Mouse (Mus musculus) heart, postnatal 0 days (tissue): ENCODE data around the gene Trmt1. TPM values are rescaled to one million over a fixed set of nuclear protein-coding genes. Genes with fewer than 3 reads are reported as not detected.

Source experiments
- ATAC-seq: fragments of 200-750 bp; cut with Nextera tagmentation; 2 replicates; pipeline ENCODE4 v1.8.0; 2017; ENCODE audit warnings: low read depth, moderate number of reproducible peaks, moderate library complexity; ENCODE audit not compliant: insufficient read depth
- DNase-seq: peaks from one replicate; pipeline ENCODE4 v3.0.0-alpha.2; 2016; ENCODE audit warnings: low spot score
- H3K27ac ChIP-seq: fragments of 300-500 bp; sonication (generic); 2 replicates; pipeline ENCODE4 v1.5.1; 2014; ENCODE audit warnings: low read depth, mild to moderate bottlenecking
- H3K27me3 ChIP-seq: fragments of 300-500 bp; sonication (generic); 2 replicates; pipeline ENCODE4 v1.6.1; 2014; ENCODE audit warnings: low read length, mixed read lengths; ENCODE audit not compliant: control insufficient read depth, insufficient read depth
- H3K36me3 ChIP-seq: fragments of 300-500 bp; sonication (generic); replicated peaks from 2 replicates; pipeline ENCODE4 v1.6.1; 2014; ENCODE audit warnings: low read length, mixed read lengths; ENCODE audit not compliant: control insufficient read depth, insufficient read depth
- H3K4me1 ChIP-seq: fragments of 300-500 bp; sonication (generic); 2 replicates; pipeline ENCODE4 v1.6.1; 2014; ENCODE audit warnings: antibody characterized with exemption; ENCODE audit not compliant: control insufficient read depth, insufficient read depth
- H3K4me2 ChIP-seq: fragments of 300-500 bp; sonication (generic); 2 replicates; pipeline ENCODE4 v1.6.1; 2014; ENCODE audit warnings: low read depth, mild to moderate bottlenecking, low read length, moderate library complexity
- H3K4me3 ChIP-seq: fragments of 300-500 bp; sonication (generic); 2 replicates; pipeline ENCODE4 v1.5.1; 2014; ENCODE audit warnings: low read depth, low read length
- H3K9ac ChIP-seq: fragments of 300-500 bp; sonication (generic); replicated peaks from 2 replicates; pipeline ENCODE4 v1.6.1; 2014; ENCODE audit warnings: low read depth, low read length, mixed read lengths
- H3K9me3 ChIP-seq: fragments of 300-500 bp; sonication (generic); replicated peaks from 2 replicates; pipeline ENCODE4 v1.6.1; 2016; ENCODE audit warnings: low read length; ENCODE audit not compliant: control insufficient read depth
- CTCF ChIP-seq: IDR thresholded peaks from 2 replicates; pipeline ENCODE4 v1.5.1; 2016; ENCODE audit warnings: antibody characterized with exemption, control low read depth, low read depth
- EP300 ChIP-seq: IDR thresholded peaks from 2 replicates; pipeline ENCODE4 v1.6.1; 2016; ENCODE audit warnings: antibody characterized with exemption, low read depth
- WGBS: fragments of 180-500 bp; shearing (Covaris S2); extraction: QIAGEN DNeasy Blood & Tissue Kit; methylation state at CpG from one replicate; pipeline ENCODE4 v1.1.7; 2014; 5-methylcytosine and 5-hydroxymethylcytosine counted together
- polyA plus RNA-seq: library from polyadenylated mRNA; unstranded; fragments of >200 nt; fragmentation: Nextera tagmentation; extraction: Ambion mirVana; gene quantifications from 2 replicates; pipeline ENCODE4 v1.2.1, GENCODE M21; 2015
- total RNA-seq: library from RNA; depleted of rRNA; stranded (reverse); fragments of >200 nt; gene quantifications from 2 replicates; pipeline ENCODE4 v1.2.3, GENCODE M21; 2014; ENCODE audit warnings: low replicate concordance

Trmt1 gene
- total and polyA plus RNA-seq, 2 experiments from 2014 or later, result 29.5 to 98.3 TPM

DNA sequence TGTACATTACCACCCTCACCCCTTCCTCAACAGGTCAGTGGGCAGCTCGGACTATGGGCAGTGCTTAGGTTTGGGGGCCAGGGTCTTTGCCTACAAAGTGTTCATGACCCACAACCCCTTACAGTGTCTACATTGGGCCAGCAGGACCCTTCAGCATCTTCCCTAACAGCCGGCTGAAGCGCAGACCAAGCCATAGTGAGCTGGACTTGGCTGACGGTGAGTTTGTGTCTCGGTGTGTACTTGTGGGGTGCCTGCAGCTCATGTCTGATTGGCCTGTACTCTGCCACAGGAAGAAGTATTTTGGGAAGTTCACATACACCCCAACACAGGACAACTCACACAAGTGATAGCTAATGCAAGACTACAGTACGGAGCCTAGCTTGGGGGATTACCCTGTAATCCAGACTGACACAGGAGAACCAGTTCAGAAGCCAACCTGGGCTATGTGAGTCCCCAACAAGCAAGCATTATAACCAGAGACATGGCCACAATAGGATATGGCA is 16.9 kb downstream of the Trmt1 start:
- Histone ChIP-seq H3K9ac (no peak overlapping the region; the same call in 1 of the 2 replicates), H3K27me3 (peaks cover 58% of the 10 kb centered on the region), H3K27ac (peak overlapping the region; percentile 8; the same call in 1 of the 2 replicates), H3K36me3 (peaks cover 5% of the 10 kb centered on the region; the same call in 1 of the 2 replicates), H3K4me3 (peak overlapping the region; percentile 44), H3K4me2 (peak overlapping the region; percentile 59), H3K4me1 (0 out of 2 replicates have a peak, but pooled peaks cover 3% of the 10 kb centered on the region), H3K9me3 (no peaks in the 10 kb centered on the region)
- 69% methylated on average over 6 of the region's 6 CpGs for WGBS
- no peak for ATAC-seq
- no peak for DNase-seq
- TF ChIP-seq EP300, result no peak
- no peak for TF ChIP-seq CTCF

DNA sequence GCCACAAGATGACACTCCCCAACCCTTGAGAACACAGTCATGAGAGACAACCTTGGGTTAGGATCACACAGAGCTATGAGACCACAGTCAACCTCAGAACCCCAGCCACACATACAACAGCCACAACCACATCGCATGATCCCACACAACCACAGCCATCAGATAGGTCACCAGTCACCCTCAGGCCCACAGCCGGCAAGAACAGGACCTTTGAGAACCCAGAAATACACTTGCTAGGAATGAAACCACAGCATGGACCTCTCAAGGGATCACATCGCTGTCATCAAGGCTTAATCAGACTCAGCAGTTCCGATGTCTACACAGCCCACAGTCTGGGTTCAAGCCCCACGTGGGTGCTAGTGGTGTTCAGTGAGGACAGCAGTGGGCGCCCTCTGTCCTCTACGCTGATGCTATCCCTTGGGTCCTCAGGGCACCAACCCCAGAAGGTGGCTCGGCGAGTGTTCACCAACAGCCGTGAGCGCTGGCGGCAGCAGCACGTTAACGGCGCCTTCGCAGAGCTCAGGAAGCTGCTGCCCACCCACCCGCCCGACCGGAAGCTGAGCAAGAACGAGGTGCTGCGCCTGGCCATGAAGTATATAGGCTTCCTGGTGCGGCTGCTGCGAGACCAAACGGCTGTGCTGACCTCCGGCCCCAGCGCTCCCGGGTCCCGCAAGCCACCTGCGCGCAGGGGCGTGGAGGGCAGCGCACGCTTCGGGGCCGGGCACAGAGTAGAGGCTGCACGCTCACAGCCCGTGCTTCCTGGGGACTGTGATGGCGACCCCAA is 17.6 kb downstream of the Trmt1 start:
- Histone ChIP-seq H3K9me3 (no peaks in the 10 kb centered on the region), H3K27ac (peak overlapping the region; percentile 71), H3K27me3 (peaks cover 63% of the 10 kb centered on the region), H3K9ac (peak overlapping the region; percentile 42; the same call in 1 of the 2 replicates), H3K4me1 (0 out of 2 replicates have a peak, but pooled peaks cover 3% of the 10 kb centered on the region), H3K36me3 (no peaks in the 10 kb centered on the region; the same call in 1 of the 2 replicates), H3K4me2 (peak overlapping the region; percentile 59), H3K4me3 (peak overlapping the region; percentile 36)
- whole genome bisulfite sequencing, result 19% methylated on average over 38 of the region's 38 CpGs
- DNase-seq (no peak), ATAC-seq (no peak)
- TF ChIP-seq CTCF (no peak), EP300 (no peak)

DNA sequence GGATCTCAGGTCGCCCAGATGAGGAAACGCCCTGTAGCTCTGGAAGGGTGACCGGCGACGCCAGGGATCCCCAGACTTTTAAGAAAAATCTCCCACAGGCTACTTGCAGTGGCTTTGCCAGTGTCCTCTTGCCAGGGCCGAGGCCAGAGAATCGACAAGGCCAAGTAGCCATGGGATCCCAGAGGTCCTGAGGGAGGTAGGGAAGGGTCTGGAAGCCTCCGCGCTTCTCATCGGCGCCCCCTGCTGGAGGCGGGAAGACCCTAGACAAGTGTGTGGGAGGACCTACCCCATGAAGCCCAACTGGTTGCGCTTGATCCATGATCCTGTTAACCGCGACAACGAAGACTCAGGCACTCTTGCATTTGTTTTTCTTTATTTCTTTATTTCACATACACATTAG is 18.2 kb downstream of the Trmt1 start:
- peaks cover 67% of the 10 kb centered on the region for H3K27me3 ChIP-seq
- H3K4me2 ChIP-seq, result peak overlapping the region; percentile 59
- H3K4me1 ChIP-seq, result 0 out of 2 replicates have a peak, but pooled peaks cover 3% of the 10 kb centered on the region
- peak overlapping the region; percentile 36 for H3K4me3 ChIP-seq
- no peak for TF ChIP-seq EP300
- peak; percentile 66 for TF ChIP-seq CTCF
- peak overlapping the region; percentile 42; the same call in 1 of the 2 replicates for H3K9ac ChIP-seq
- DNase-seq (peak; percentile 74), ATAC-seq (peak; percentile 34)
- 9% methylated on average over 16 of the region's 16 CpGs for WGBS
- peak overlapping the region; percentile 71 for H3K27ac ChIP-seq
- no peaks in the 10 kb centered on the region; the same call in 1 of the 2 replicates for H3K36me3 ChIP-seq
- H3K9me3 ChIP-seq, result no peaks in the 10 kb centered on the region

DNA sequence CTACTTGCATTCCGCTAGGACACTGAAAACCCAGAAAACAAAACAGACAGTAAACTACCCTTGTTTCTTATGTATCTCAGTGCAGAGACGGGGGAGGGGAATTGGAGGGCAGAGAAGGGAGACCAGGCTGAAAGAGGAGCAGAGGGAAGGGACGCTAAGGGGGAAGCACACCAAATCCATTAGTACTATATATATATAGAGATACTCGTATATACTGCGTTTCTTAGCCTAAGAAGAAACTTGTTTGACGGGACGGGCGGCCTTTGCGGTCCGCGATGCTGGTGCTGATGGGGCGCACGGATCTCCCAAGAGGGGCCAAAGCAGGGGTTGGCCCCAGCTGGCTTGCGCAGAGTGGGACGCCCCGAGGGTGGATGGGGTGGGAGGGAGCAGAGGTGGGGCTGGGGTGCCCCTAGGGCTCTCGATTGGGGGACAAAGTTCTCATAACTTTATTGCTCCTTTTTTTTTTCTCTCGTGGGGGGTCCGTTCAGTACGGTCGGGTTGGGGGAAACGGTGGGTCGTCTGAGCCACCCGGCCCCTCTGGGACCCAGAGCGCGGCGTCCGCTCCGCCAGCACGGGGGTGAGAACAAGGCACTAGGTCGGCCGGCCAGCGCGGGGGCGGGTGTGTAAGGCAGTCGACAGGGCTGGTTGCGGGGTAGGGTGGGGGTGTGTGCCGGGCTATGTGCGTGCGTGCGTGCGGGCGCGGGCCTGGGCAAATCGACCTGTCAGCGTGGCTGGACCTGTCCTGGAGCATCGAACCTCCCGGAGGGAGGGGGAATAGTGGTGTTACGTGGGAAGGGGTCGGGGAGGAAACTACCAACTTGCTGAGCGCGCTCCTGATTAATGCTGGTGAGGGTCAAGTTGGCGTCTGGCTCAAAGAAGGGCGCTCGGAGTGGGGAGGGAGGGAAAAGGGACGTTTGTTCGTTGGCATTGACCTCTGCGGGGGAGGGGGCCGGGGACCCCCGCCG is 19.0 kb downstream of the Trmt1 start:
- Histone ChIP-seq H3K36me3 (no peaks in the 10 kb centered on the region; the same call in 1 of the 2 replicates), H3K4me1 (0 out of 2 replicates have a peak, but pooled peaks cover 3% of the 10 kb centered on the region)
- WGBS, result 5% methylated on average over 55 of the region's 61 CpGs

DNA sequence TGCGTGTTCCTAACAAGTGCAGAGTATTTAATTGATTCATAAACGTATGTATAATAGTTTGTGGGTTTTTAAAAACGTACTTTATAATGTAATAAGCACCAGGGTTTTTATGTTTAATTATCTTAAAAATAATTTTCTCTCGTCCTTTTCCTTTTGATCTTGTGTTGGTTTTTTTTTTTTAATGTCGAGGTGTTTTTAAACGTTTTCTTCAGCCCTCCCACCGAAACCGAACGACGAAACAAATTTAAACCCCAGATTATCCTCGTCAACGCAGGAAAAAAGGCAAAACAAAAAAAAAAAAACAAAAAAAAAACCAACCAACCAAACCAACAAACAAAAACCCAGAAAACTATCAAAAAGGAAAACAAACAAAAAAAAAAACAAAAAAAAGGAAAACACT is 19.9 kb downstream of the Trmt1 start:
- WGBS, result 15% methylated on average over 12 of the region's 12 CpGs
- H3K4me2 ChIP-seq, result peak overlapping the region; percentile 59
- peak overlapping the region; percentile 36 for H3K4me3 ChIP-seq
- peak overlapping the region; percentile 33 for H3K9ac ChIP-seq
- no peak for DNase-seq
- H3K4me1 ChIP-seq, result 0 out of 2 replicates have a peak, but pooled peaks cover 3% of the 10 kb centered on the region
- TF ChIP-seq CTCF, result no peak
- no peak for TF ChIP-seq EP300
- peak overlapping the region; percentile 76 for H3K27ac ChIP-seq
- H3K9me3 ChIP-seq, result no peaks in the 10 kb centered on the region
- ATAC-seq, result no peak
- peaks cover 67% of the 10 kb centered on the region for H3K27me3 ChIP-seq
- no peaks in the 10 kb centered on the region; the same call in 1 of the 2 replicates for H3K36me3 ChIP-seq

More for the DNA sequence above, 19.0 kb downstream of the Trmt1 start:
- peak overlapping the region; percentile 36 for H3K4me3 ChIP-seq
- peaks cover 67% of the 10 kb centered on the region for H3K27me3 ChIP-seq
- H3K4me2 ChIP-seq, result peak overlapping the region; percentile 59
- no peaks in the 10 kb centered on the region for H3K9me3 ChIP-seq
- ATAC-seq (no peak), DNase-seq (no peak)
- TF ChIP-seq EP300, result no peak
- no peak for TF ChIP-seq CTCF
- peak overlapping the region; percentile 71 for H3K27ac ChIP-seq
- H3K9ac ChIP-seq, result peak overlapping the region; percentile 33
